Mouse (Mus musculus) heart, adult 2 months (tissue): ENCODE measurements around the gene Patl1.

ENCODE experiments used
- CTCF ChIP-seq: fragments of 200-600 bp; IDR thresholded peaks from 2 replicates; pipeline ENCODE4 v1.8.1; 2022; ENCODE audit warnings: antibody characterized with exemption, mild to moderate bottlenecking, moderate library complexity
- POLR2A ChIP-seq: fragments of 200-500 bp; IDR thresholded peaks from 2 replicates; pipeline ENCODE4 v1.6.1; 2011; ENCODE audit warnings: mild to moderate bottlenecking, low read depth, low read length, control low read depth; ENCODE audit not compliant: insufficient read depth

DNA sequence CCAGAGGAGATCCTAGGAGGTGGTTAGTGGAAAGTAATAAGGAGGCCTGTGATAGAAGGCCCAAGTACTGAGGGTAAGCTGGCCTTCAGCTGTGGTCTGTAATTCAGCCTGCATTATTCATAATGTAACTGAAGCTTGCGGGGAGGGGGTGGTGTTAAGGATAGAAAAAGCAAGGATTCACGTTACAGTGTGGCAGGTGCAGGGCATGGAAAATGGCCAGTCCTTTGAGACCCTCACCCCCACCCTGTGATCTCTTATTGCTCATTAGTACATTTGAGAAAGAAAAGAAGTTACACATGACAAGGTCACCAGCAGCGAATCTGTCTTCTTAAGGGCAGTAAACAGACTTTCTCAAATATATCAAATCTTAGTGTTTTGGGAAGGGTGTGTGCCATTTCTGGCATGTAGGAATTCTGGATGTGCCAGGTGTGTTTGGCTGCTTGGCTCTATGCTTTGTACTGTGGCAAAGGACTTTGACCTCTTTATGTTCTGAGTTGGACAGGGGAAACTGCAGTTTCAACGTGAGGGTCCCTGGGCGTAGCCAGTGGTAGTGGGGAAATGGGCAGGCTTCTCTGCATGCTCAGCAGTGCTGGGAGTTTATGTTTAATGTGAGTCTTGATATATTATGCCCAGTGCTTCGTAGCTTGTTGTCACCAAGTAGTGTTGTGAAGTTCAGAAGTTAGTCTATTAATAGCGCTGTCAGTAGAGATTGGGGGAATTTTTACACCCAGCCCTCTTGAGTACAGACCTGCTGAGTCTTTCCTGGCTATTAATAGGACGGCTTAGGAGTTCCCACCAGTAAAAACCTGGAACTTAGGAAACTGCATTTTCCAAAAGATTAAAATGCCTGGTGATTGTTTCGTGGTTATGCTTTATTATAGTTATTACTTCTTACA, 57.2 kb downstream of the Patl1 start:
- TF ChIP-seq CTCF (no peak), POLR2A (0 out of 2 replicates have a peak, but pooled peaks have one; percentile 38)
